Mouse (Mus musculus) forebrain, embryonic 11.5 days (tissue): ENCODE results near the gene Wdr25. TPM values are rescaled to one million over a fixed set of nuclear protein-coding genes. Genes with fewer than 3 reads are reported as not detected.

Experiments
- ATAC-seq: fragments of 200-750 bp; cut with Nextera tagmentation; replicated peaks from 2 replicates; pipeline ENCODE4 v1.8.0; 2017; ENCODE audit warnings: moderate TSS enrichment; ENCODE audit not compliant: low FRiP score
- DNase-seq: peaks from one replicate; pipeline ENCODE4 v3.0.0-alpha.2; 2017; ENCODE audit warnings: low spot score
- H3K27ac ChIP-seq: fragments of 300-500 bp; sonication (generic); 2 replicates; pipeline ENCODE4 v1.5.1; 2014; ENCODE audit warnings: low read depth, low read length
- H3K27me3 ChIP-seq: fragments of 300-500 bp; sonication (generic); 2 replicates; pipeline ENCODE4 v1.6.1; 2014; ENCODE audit warnings: mild to moderate bottlenecking, low read length, mixed read lengths; ENCODE audit not compliant: control insufficient read depth, insufficient read depth
- H3K36me3 ChIP-seq: fragments of 300-500 bp; sonication (generic); 2 replicates; pipeline ENCODE4 v1.6.1; 2014; ENCODE audit warnings: mild to moderate bottlenecking, low read length, moderate library complexity, mixed read lengths; ENCODE audit not compliant: control insufficient read depth, insufficient read depth
- H3K4me1 ChIP-seq: fragments of 300-500 bp; sonication (generic); replicated peaks from 2 replicates; pipeline ENCODE4 v1.6.1; 2014; ENCODE audit warnings: low read length, mixed read lengths; ENCODE audit not compliant: control insufficient read depth, insufficient read depth
- H3K4me2 ChIP-seq: fragments of 300-500 bp; sonication (generic); 2 replicates; pipeline ENCODE4 v1.6.1; 2014; ENCODE audit warnings: low read depth, mild to moderate bottlenecking, low read length, moderate library complexity, mixed read lengths; ENCODE audit not compliant: severe bottlenecking
- H3K4me3 ChIP-seq: fragments of 300-500 bp; sonication (generic); 2 replicates; pipeline ENCODE4 v1.5.1; 2014; ENCODE audit warnings: low read depth, low read length
- H3K9ac ChIP-seq: fragments of 300-500 bp; sonication (generic); 2 replicates; pipeline ENCODE4 v1.6.1; 2014; ENCODE audit warnings: low read length
- H3K9me3 ChIP-seq: fragments of 300-500 bp; sonication (generic); 2 replicates; pipeline ENCODE4 v1.6.1; 2016; ENCODE audit warnings: low read length, mixed read lengths; ENCODE audit not compliant: control insufficient read depth
- WGBS: fragments of 180-500 bp; shearing (Covaris S2); extraction: QIAGEN DNeasy Blood & Tissue Kit; methylation state at CpG from one replicate; pipeline ENCODE4 v1.1.7; 2014; 5-methylcytosine and 5-hydroxymethylcytosine counted together
- polyA plus RNA-seq: library from polyadenylated mRNA; unstranded; fragments of >200 nt; fragmentation: Nextera tagmentation; extraction: Ambion mirVana; gene quantifications from 2 replicates; pipeline ENCODE4 v1.2.1, GENCODE M21; 2014

The Wdr25 gene
- polyA plus RNA-seq, 1 experiment from 2014 or later = 7.2 TPM

- DNase-seq = no peak
- no peak overlapping the region for H3K4me2 ChIP-seq
- no peaks in the 10 kb centered on the region for H3K4me1 ChIP-seq
- 89% methylated on average over 7 of the region's 7 CpGs for WGBS
- no peak for ATAC-seq
- no peak overlapping the region for H3K4me3 ChIP-seq
- H3K27ac ChIP-seq = no peak overlapping the region
- no peak overlapping the region for H3K9ac ChIP-seq
- H3K36me3 ChIP-seq = no peaks in the 10 kb centered on the region; the same call in 1 of the 2 replicates
- no peaks in the 10 kb centered on the region for H3K9me3 ChIP-seq
- H3K27me3 ChIP-seq = no peaks in the 10 kb centered on the region
These were observed 35.7 kb upstream of the Wdr25 start for GRCm38 (mm10) chr12:108857589-108858184.

DNA sequence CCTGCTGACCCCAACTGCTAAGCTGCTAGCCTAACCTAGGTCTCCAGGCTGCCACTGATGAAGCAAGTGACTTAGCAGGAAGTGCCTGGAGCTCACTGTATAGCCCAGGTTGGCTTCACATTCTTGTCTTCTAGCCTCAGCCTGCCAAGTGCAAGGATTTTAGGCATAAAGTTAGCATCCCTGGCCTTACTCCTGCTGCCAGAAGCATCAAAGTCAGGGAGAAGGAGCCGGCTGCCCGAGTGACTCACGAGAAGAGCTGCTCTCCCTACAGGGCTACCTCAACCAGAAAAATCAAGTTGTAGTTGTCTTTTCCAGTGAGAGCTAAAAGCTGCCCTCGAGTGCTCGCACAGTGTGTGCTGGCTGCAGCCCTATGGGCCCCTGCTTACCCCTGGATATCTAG is 34.9 kb upstream of the Wdr25 start:
- no peaks in the 10 kb centered on the region for H3K27me3 ChIP-seq
- H3K4me3 ChIP-seq = no peak overlapping the region
- H3K9ac ChIP-seq = no peak overlapping the region
- 91% methylated on average over 5 of the region's 5 CpGs for WGBS
- no peaks in the 10 kb centered on the region for H3K9me3 ChIP-seq
- H3K36me3 ChIP-seq = no peaks in the 10 kb centered on the region; the same call in 1 of the 2 replicates
- DNase-seq (no peak), ATAC-seq (no peak)
- H3K27ac ChIP-seq = no peak overlapping the region
- no peak overlapping the region for H3K4me2 ChIP-seq
- no peaks in the 10 kb centered on the region for H3K4me1 ChIP-seq

- Histone ChIP-seq H3K27ac (no peak overlapping the region), H3K4me2 (no peak overlapping the region), H3K27me3 (no peaks in the 10 kb centered on the region), H3K9ac (no peak overlapping the region), H3K36me3 (peaks cover 9% of the 10 kb centered on the region), H3K4me1 (no peaks in the 10 kb centered on the region), H3K4me3 (no peak overlapping the region), H3K9me3 (no peaks in the 10 kb centered on the region)
- 92% methylated on average over 6 of the region's 6 CpGs for WGBS
- ATAC-seq = no peak
- DNase-seq = no peak
These were observed 28.4 kb upstream of the Wdr25 start for GRCm38 (mm10) chr12:108865007-108865494.

DNA sequence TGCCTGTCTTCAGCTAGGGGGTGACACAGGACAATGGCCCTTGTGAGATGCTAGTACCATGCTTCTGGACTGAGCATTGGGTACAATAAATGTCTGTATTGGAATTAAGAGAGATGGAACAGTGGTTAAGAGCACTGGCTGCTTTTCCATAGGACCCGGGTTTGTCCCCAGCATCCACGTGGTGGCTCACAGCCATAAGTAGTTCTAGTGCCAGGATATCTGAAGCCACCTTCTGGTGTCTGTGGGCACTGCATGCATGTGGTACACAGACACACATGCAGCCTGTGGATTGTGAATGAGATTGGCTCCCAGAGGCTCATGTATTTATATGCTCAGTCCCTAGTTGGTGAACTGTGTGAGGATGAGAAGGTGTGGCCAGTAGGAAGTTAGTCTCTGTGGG is 23.9 kb upstream of the Wdr25 start:
- Histone ChIP-seq H3K27me3 (no peaks in the 10 kb centered on the region), H3K27ac (no peak overlapping the region), H3K4me2 (no peak overlapping the region), H3K9me3 (no peaks in the 10 kb centered on the region), H3K36me3 (peaks cover 11% of the 10 kb centered on the region), H3K9ac (no peak overlapping the region), H3K4me3 (no peak overlapping the region), H3K4me1 (no peaks in the 10 kb centered on the region)
- 79% methylated on average over 2 of the region's 2 CpGs for WGBS
- DNase-seq = no peak
- ATAC-seq = no peak

DNA sequence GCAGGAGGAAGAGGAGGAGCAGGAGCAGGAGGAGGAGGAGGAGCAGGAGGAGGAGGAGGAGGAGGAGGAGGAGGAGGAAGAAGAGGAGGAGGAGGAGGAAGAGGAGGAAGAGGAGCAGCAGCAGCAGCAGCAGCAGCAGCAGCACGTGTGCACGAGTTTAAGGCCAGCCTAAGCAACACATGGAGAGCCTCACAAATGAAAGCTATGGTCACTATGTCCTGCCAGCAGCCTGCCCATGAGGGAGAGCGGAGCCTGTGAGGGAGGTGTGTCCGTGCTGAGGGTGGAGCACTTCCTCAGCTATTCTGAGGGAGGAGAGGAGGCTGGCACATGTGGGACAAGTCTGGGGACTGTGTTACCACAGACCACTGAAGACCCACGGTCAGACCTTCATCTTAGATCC is 20.3 kb upstream of the Wdr25 start:
- peaks cover 11% of the 10 kb centered on the region for H3K36me3 ChIP-seq
- no peak for DNase-seq

DNA sequence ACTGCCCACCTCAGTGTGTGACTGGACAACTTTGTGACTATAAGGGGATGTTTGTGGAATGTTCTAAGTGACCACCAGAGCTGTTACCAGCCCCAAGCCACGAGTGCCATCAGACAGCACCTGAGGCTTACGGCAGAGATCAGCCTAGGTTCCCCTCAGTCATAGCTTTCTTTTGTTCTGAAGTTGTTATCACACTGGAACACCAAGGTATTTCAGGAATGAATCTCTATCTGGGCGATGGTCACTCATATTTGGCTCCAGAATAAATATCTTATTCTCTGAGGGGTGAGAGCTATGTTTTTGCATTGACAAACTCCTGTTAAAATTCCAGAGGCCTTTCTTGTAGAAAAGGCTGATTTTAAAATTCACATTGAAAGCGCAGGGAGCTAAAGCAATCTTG is 14.3 kb upstream of the Wdr25 start:
- 91% methylated on average over 4 of the region's 4 CpGs for WGBS
- Histone ChIP-seq H3K9ac (no peak overlapping the region), H3K36me3 (peaks cover 2% of the 10 kb centered on the region; the same call in 1 of the 2 replicates), H3K27ac (no peak overlapping the region), H3K9me3 (no peaks in the 10 kb centered on the region), H3K4me3 (no peak overlapping the region), H3K27me3 (no peaks in the 10 kb centered on the region), H3K4me2 (no peak overlapping the region), H3K4me1 (no peaks in the 10 kb centered on the region)
- ATAC-seq = no peak
- DNase-seq = no peak

More for the DNA sequence above, 20.3 kb upstream of the Wdr25 start:
- no peak overlapping the region for H3K27ac ChIP-seq
- H3K4me1 ChIP-seq = no peaks in the 10 kb centered on the region
- no peak overlapping the region for H3K9ac ChIP-seq
- ATAC-seq = no peak
- no peak overlapping the region for H3K4me3 ChIP-seq
- H3K27me3 ChIP-seq = no peaks in the 10 kb centered on the region
- H3K9me3 ChIP-seq = no peaks in the 10 kb centered on the region
- H3K4me2 ChIP-seq = no peak overlapping the region
- 87% methylated on average over 5 of the region's 5 CpGs for WGBS

DNA sequence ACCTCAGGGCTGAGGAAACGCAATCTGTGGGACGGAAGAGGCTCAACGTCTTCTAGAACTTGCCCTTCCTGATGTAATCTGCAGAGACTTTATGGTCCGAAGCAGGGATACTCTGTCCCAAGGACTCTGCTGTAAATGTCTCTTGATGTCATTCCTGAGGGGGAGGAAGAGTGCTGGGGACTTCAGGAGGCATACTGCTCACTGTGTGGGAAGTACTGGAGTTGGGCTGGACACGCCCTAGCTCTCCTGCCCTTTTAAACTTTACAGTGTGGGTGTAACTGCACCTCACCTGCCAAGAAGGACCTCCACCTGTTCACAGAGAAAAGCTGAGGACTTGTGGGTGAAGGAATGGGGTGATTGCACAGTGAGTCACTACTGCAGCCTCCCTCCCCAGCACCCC is 12.8 kb upstream of the Wdr25 start:
- H3K4me3 ChIP-seq = no peak overlapping the region
- no peak overlapping the region for H3K4me2 ChIP-seq
- no peak for ATAC-seq
- H3K9me3 ChIP-seq = no peaks in the 10 kb centered on the region
- DNase-seq = no peak
- peaks cover 2% of the 10 kb centered on the region; the same call in 1 of the 2 replicates for H3K36me3 ChIP-seq
- WGBS = 96% methylated on average over 5 of the region's 5 CpGs
- H3K9ac ChIP-seq = no peak overlapping the region
- H3K27me3 ChIP-seq = no peaks in the 10 kb centered on the region
- no peaks in the 10 kb centered on the region for H3K4me1 ChIP-seq
- H3K27ac ChIP-seq = no peak overlapping the region

DNA sequence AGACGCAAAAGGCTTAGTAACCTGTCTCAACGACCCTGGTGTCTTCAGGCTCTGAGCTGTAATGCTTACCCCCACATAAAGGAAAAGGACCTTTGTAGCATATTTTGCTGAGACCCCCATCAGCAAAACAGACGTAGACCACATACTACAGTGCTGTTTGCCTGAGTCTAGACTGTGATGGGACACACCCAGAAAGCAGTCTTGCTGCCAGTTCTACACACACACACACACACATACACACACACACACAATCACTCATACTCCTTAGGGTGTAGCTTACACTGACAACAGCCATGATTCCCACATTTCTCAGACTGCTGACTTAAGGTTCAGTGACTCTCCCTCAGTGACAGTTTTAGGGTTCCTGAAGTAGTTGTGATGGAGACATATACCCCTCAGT is 12.2 kb upstream of the Wdr25 start:
- Histone ChIP-seq H3K27ac (no peak overlapping the region), H3K4me3 (no peak overlapping the region), H3K27me3 (no peaks in the 10 kb centered on the region), H3K9ac (no peak overlapping the region), H3K9me3 (no peaks in the 10 kb centered on the region), H3K4me1 (no peaks in the 10 kb centered on the region), H3K4me2 (no peak overlapping the region), H3K36me3 (peaks cover 2% of the 10 kb centered on the region; the same call in 1 of the 2 replicates)
- DNase-seq (no peak), ATAC-seq (no peak)
- 85% methylated on average over 3 of the region's 3 CpGs for WGBS

DNA sequence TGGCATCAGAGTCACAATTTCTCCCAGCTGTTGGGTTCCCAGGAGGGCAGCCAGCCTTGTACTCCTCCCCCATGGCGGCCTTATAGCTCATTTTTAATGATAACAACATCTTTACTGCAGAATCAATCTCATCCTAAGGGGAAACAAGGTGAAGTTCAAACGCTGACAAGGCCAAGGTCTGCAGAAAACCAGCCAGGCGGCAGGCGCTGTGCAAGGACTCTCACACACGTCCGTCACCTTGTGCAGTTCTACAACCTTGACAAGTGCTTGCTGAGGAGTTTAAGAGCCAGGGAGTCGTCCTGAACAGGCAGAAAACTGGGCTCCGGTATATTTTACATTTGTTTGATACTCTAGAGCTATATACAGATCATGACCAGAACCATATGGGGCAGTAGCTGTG is 10.7 kb upstream of the Wdr25 start:
- Histone ChIP-seq H3K36me3 (peaks cover 2% of the 10 kb centered on the region; the same call in 1 of the 2 replicates), H3K9ac (no peak overlapping the region), H3K27me3 (no peaks in the 10 kb centered on the region), H3K27ac (no peak overlapping the region), H3K4me1 (no peaks in the 10 kb centered on the region), H3K4me2 (no peak overlapping the region), H3K9me3 (no peaks in the 10 kb centered on the region), H3K4me3 (no peak overlapping the region)
- WGBS = 89% methylated on average over 8 of the region's 8 CpGs
- ATAC-seq (no peak), DNase-seq (no peak)
